ENCODE assay signal across 7 mouse cellular contexts in the genomic region with DNA sequence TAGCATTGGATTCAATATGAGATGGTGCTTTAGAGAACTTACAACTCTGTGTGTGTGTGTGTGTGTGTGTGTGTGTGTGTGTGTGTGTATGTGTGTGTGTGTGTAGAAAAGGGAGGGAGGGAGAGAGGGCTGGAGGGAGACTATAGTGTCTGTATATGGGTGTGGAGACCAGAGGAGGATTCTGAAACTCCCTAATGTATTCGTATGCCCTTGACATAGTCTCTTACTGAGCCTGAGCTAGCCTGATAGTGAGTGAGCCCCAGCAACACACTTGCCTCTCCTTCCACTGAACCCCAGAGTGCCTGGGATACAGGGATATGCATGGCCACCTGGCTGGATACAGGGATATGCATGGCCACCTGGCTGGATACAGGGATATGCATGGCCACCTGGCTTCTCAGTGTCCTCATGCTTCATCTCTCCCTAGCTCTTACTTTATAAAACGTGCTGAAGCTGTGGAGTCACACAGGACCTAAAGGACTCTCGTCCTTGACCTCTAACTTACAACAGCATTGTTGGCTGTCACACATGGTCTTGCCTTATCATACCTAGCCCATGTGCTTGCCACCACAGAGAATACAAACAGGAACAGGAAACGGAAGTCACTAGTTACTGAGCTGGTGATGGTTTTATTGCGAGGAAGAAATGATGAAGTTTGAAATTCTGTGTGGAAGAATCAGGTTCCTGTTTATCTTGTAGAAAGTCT.
A peak's percentile ranks its signal among the peaks of the same experiment; 100 is the strongest.
DNase-seq lines count a peak whose midpoint lies in the region; ATAC-seq and TF ChIP-seq lines count a peak whose summit lies in the region.

No protein-coding gene starts in this region.

- H3K79me2 ChIP-seq in liver, adult 2 months (ENCODE audit: control insufficient read depth, insufficient read depth, low read length), result peaks cover 64% of the 10 kb centered on the region

- 0 out of 2 replicates have a peak overlapping the region, but pooled peaks have one; percentile 37 for H3K4me2 ChIP-seq in forebrain, postnatal 0 days (ENCODE audit: low read depth)

- peak; percentile 47 for DNase-seq in liver, adult 2 months (ENCODE audit: extremely low read depth, low read depth, low spot score)
- no peak for DNase-seq in liver
- peak; percentile 70 for DNase-seq in T-cell, adult 2 months (ENCODE audit: low spot score)
- DNase-seq in forebrain, postnatal 0 days, result no peak
- peak; percentile 69 to 72 for DNase-seq in natural killer cell, adult 2 months (ENCODE audit: low spot score in 2 of 2)
- no peak for DNase-seq in embryo, embryonic 11 days
- DNase-seq in layer of hippocampus, adult 11-12 months (ENCODE audit: low spot score), result no peak

- H3K27me3 ChIP-seq in liver, adult 2 months (ENCODE audit: control insufficient read depth, insufficient read depth, low read length), result no peaks in the 10 kb centered on the region
- H3K27me3 ChIP-seq in forebrain, postnatal 0 days (ENCODE audit: insufficient read depth, low read length), result no peaks in the 10 kb centered on the region

- H3K9me3 ChIP-seq in forebrain, postnatal 0 days (ENCODE audit: low read length), result no peaks in the 10 kb centered on the region

- no peak overlapping the region for H3K9ac ChIP-seq in liver, adult 2 months (ENCODE audit: low read depth, low read length)
- H3K9ac ChIP-seq in forebrain, postnatal 0 days, result no peak overlapping the region

- H3K27ac ChIP-seq in liver, adult 2 months (replicated peaks; ENCODE audit: insufficient read depth, low read depth, low read length), result peak overlapping the region; percentile 73
- peak overlapping the region; percentile 73; the same call in 1 of the 2 replicates for H3K27ac ChIP-seq in forebrain, postnatal 0 days (ENCODE audit: low read depth, low read length)

- no peak for TF ChIP-seq POLR2A in liver, adult 2 months (IDR thresholded peaks at IDR 0.05; ENCODE audit: extremely low read depth, insufficient read depth, low read length)

- H3K36me3 ChIP-seq in liver, adult 2 months (ENCODE audit: control insufficient read depth, insufficient read depth, low read length), result no peaks in the 10 kb centered on the region
- no peaks in the 10 kb centered on the region for H3K36me3 ChIP-seq in forebrain, postnatal 0 days (ENCODE audit: insufficient read depth)

- WGBS in liver, adult 2 months, result 53% methylated on average over 5 of the region's 5 CpGs
- WGBS in forebrain, postnatal 0 days, result 83% methylated on average over 5 of the region's 5 CpGs

- TF ChIP-seq CTCF in liver, adult 2 months (IDR thresholded peaks at IDR 0.05; ENCODE audit: low read depth, low read length), result no peak
- no peak for TF ChIP-seq CTCF in forebrain, postnatal 0 days (IDR thresholded peaks at IDR 0.05; ENCODE audit: low read depth)

- H3K4me3 ChIP-seq in liver, adult 2 months (ENCODE audit: insufficient read depth, low read depth, low read length), result no peak overlapping the region
- no peak overlapping the region for H3K4me3 ChIP-seq in forebrain, postnatal 0 days (ENCODE audit: low read depth, low read length)

- no peak; the same call in none of the 2 replicates for ATAC-seq in forebrain, postnatal 0 days

- peaks cover 14% of the 10 kb centered on the region for H3K4me1 ChIP-seq in liver, adult 2 months (ENCODE audit: control insufficient read depth, insufficient read depth, low read length)
- H3K4me1 ChIP-seq in forebrain, postnatal 0 days (ENCODE audit: insufficient read depth), result peaks cover 12% of the 10 kb centered on the region; the same call in 1 of the 2 replicates

Comparison
In these comparisons a context has a peak if more than half of its experiments do, and no peak if none do; other contexts are left out.
1. DNase-seq: peak in liver, adult 2 months (single experiment), T-cell, adult 2 months (single experiment) and natural killer cell, adult 2 months (2 of 2); none in liver (single experiment), forebrain, postnatal 0 days (single experiment), embryo, embryonic 11 days (single experiment) and layer of hippocampus, adult 11-12 months (single experiment).